Mouse (Mus musculus) G1E (cell line): ENCODE data around the gene Mnat1.

Experiments
- CTCF ChIP-seq: IDR thresholded peaks from 2 replicates; pipeline ENCODE4 v1.5.1; 2012; ENCODE audit warnings: low read depth, low read length, inconsistent platforms, mixed read lengths
- POLR2AphosphoS5 ChIP-seq: IDR thresholded peaks from 2 replicates; pipeline ENCODE4 v1.6.1; 2012; ENCODE audit warnings: low read depth, low read length, inconsistent platforms; ENCODE audit not compliant: insufficient replicate concordance
- TAL1 ChIP-seq: conservative IDR thresholded peaks from 2 replicates; pipeline ENCODE4 v1.6.1; 2012; ENCODE audit warnings: low read depth, low read length, inconsistent platforms, mixed read lengths

DNA sequence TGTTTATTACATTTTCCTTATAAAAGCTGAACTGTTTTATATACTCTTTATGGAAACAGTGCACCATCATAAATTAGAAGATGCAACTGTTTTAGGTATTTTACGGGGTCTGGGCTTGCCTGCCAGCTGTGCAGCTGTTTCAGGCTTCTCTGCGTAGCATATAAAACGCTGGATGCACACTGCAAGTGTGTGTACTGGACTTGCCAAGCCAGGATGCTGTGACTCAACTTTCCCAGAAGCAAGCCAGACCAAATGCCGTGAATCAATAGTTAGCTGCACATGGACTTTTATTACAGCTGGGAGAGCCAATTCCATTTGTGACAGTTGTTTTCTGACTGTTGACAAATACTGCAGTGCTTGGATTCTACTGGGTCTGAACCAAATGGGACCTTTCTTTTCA, 146.4 kb downstream of the Mnat1 start:
- TF ChIP-seq CTCF, result no peak
- no peak for TF ChIP-seq POLR2AphosphoS5
- TF ChIP-seq TAL1, result no peak
